Mouse (Mus musculus) forebrain, embryonic 15.5 days (tissue): Measurements from ENCODE around the gene Foxp2. TPM values are rescaled to one million over a fixed set of nuclear protein-coding genes. Genes with fewer than 3 reads are reported as not detected.

Experiments
- ATAC-seq: fragments of 200-750 bp; cut with Nextera tagmentation; replicated peaks from 2 replicates; pipeline ENCODE4 v1.8.0; 2017; ENCODE audit warnings: mild to moderate bottlenecking, moderate TSS enrichment, moderate library complexity
- H3K27ac ChIP-seq: fragments of 300-500 bp; sonication (generic); replicated peaks from 2 replicates; pipeline ENCODE4 v1.5.1; 2015; ENCODE audit warnings: mild to moderate bottlenecking, inconsistent platforms
- H3K27me3 ChIP-seq: fragments of 300-500 bp; sonication (generic); 2 replicates; pipeline ENCODE4 v1.6.1; 2015; ENCODE audit warnings: inconsistent platforms
- H3K36me3 ChIP-seq: fragments of 300-500 bp; sonication (generic); 2 replicates; pipeline ENCODE4 v1.6.1; 2015; ENCODE audit warnings: mild to moderate bottlenecking, inconsistent platforms
- H3K4me1 ChIP-seq: fragments of 300-500 bp; sonication (generic); 2 replicates; pipeline ENCODE4 v1.6.1; 2015; ENCODE audit warnings: inconsistent platforms
- H3K4me2 ChIP-seq: fragments of 300-500 bp; sonication (generic); replicated peaks from 2 replicates; pipeline ENCODE4 v1.6.1; 2015; ENCODE audit warnings: mild to moderate bottlenecking, inconsistent platforms
- H3K4me3 ChIP-seq: fragments of 300-500 bp; sonication (generic); 2 replicates; pipeline ENCODE4 v1.5.1; 2015; ENCODE audit warnings: mild to moderate bottlenecking, inconsistent platforms
- H3K9ac ChIP-seq: fragments of 300-500 bp; sonication (generic); replicated peaks from 2 replicates; pipeline ENCODE4 v1.6.1; 2015; ENCODE audit warnings: mild to moderate bottlenecking, inconsistent platforms
- H3K9me3 ChIP-seq: fragments of 300-500 bp; sonication (generic); 2 replicates; pipeline ENCODE4 v1.6.1; 2016; ENCODE audit warnings: inconsistent platforms
- WGBS: fragments of 180-500 bp; shearing (Covaris S2); methylation state at CpG from one replicate; pipeline ENCODE4 v1.1.7; 2015; ENCODE audit warnings: mixed read lengths; 5-methylcytosine and 5-hydroxymethylcytosine counted together
- polyA plus RNA-seq: library from polyadenylated mRNA; unstranded; fragments of >200 nt; fragmentation: Nextera tagmentation; extraction: Ambion mirVana; gene quantifications from 2 replicates; pipeline ENCODE4 v1.2.1, GENCODE M21; 2015

Foxp2 gene
- polyA plus RNA-seq, result 38.4 and 43.4 TPM in 2 replicates

DNA sequence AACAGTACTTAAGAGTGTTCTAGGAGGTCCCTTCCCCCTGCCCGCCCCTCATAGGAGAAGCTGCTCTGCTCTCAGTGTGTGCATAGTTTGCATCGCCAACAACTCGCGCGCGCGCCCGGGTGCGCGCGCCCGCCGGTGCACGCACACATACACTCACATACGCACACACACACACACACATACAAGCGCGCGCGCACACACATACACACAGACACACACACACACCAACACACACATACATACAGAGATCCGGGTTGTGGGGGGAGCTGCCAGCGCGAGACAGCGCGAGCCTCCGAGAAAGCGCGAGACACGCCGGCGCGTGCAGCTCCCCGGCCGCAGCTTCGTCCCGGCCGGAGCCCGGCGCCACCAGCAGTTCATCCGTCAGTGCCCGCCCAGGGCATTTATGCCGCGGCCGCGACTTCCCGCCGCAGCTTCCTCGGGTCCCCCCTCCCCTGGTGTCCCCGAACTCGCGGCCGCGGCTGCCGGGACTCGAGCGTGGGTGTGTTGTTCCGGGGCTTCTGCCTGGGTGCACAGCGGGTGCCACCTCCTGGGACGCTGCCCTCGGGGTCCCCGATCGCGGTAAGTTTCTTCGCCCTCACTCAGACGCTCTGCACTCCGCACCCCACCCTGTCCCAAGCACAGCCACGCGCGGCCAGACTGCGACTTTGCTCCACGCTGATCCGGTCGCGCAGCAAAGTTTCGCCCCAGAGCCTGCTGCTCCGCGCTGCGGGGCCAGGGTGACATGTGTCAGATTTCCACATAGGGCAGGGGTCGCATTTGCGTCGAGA is at the start of gene Foxp2:
Foxp2 (plus strand) TSS at position 167 of the 788 bp plus-strand sequence.
- under 1% methylated on average over 80 of the region's 80 CpGs for WGBS
- H3K27ac ChIP-seq, result peak within 1 kb of the TSS; percentile 84
- H3K36me3 ChIP-seq, result no peaks in the 10 kb centered on the region
- peak; percentile 84 for ATAC-seq
- H3K4me1 ChIP-seq, result peaks cover 40% of the 10 kb centered on the region
- no peaks in the 10 kb centered on the region for H3K9me3 ChIP-seq
- H3K9ac ChIP-seq, result peak within 1 kb of the TSS; percentile 78
- no peaks in the 10 kb centered on the region for H3K27me3 ChIP-seq
- H3K4me3 ChIP-seq, result peak within 1 kb of the TSS; percentile 82
- H3K4me2 ChIP-seq, result peak within 1 kb of the TSS; percentile 93

DNA sequence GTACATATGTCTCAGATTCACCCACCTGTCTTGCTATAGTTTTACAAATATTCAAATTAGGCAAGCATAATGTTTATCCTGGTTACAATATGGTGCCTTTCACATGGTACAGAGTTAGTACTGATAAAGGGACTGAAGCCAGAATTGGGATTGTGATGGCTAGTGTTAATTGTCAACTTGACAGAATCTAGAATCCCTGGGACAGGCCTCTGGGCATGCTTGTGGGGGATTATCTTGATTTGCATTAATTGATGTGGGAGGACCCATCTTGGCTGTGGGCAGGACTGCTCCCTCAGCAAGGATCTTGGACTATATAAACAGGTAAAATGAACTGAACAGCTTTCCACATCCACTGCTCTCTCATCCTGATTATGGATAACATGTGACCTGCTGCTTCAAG is 15.9 kb upstream of the Foxp2 start:
- Histone ChIP-seq H3K36me3 (no peaks in the 10 kb centered on the region), H3K4me3 (no peak overlapping the region), H3K9ac (no peak overlapping the region), H3K9me3 (no peaks in the 10 kb centered on the region), H3K4me1 (no peaks in the 10 kb centered on the region), H3K4me2 (no peak overlapping the region), H3K27ac (no peak overlapping the region), H3K27me3 (no peaks in the 10 kb centered on the region)
- ATAC-seq, result peak; percentile 85

DNA sequence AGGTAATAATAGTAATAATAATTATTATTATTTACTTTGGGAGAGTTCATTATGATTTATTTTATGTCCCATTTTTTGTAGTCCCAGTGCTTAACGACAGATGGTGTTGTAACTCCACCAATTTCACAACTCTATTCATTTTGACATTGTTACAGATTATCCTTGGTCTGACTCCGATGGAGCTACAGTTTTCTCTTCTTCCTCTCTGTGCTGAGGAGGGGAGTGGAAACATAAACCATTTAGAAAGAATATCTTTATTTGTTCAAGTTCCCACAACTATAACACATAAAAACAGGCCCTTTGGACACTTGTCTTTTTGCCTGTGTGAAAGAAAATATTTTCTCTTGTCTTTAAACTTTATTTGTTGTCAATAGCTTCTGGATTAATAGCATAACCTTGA is 4.1 kb upstream of the Foxp2 start:
- Histone ChIP-seq H3K4me1 (peaks cover 33% of the 10 kb centered on the region), H3K36me3 (no peaks in the 10 kb centered on the region), H3K9ac (no peak overlapping the region), H3K4me3 (no peak overlapping the region), H3K4me2 (no peak overlapping the region), H3K27me3 (peaks cover 3% of the 10 kb centered on the region; the same call in 1 of the 2 replicates), H3K27ac (no peak overlapping the region), H3K9me3 (no peaks in the 10 kb centered on the region)
- no peak for ATAC-seq
- 5% methylated on average over 2 of the region's 2 CpGs for WGBS

DNA sequence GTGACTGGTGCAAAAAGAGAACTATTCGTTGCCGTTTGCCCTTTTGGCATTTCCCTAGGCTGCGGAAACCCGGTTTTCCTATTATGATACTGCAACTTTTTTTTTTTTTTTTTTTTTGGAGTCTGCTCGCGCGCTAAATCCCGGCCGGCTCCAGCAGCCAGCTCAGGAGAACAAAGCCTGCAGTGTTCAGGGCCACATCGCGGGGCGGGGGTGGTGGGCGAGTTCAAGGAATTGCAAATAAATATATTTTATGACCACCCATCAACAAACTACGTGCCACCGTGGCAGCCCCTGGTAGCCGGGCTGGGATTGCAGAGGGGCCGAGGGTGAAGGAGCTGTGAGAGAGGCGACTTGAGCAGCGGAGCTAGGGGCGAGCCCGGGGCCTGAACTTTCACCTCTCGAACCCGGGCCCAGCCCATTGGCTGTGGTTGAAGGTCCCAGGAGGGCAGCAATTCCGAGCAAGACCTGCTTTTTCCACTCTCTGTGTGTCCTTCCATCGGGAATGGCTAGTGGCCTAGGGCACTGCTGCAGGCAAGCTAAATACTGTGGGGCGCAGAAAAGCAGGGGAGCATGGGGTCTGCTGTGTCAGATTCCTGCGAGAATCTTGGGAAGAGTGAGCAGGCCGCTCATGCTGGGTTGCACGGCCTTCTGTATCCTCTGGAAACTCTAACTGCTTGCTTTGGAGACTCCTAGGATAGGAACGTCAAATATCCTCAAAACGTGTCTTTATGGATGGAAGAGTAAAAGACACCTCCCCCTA is 2.9 kb upstream of the Foxp2 start:
- peak overlapping the region; percentile 33 for H3K4me3 ChIP-seq
- no peak for ATAC-seq
- no peaks in the 10 kb centered on the region for H3K36me3 ChIP-seq
- H3K4me2 ChIP-seq, result peak overlapping the region; percentile 93
- no peak overlapping the region for H3K27ac ChIP-seq
- H3K9me3 ChIP-seq, result no peaks in the 10 kb centered on the region
- peak overlapping the region; percentile 48 for H3K9ac ChIP-seq
- H3K4me1 ChIP-seq, result peaks cover 40% of the 10 kb centered on the region
- whole genome bisulfite sequencing, result 6% methylated on average over 31 of the region's 31 CpGs
- peaks cover 3% of the 10 kb centered on the region; the same call in 1 of the 2 replicates for H3K27me3 ChIP-seq

DNA sequence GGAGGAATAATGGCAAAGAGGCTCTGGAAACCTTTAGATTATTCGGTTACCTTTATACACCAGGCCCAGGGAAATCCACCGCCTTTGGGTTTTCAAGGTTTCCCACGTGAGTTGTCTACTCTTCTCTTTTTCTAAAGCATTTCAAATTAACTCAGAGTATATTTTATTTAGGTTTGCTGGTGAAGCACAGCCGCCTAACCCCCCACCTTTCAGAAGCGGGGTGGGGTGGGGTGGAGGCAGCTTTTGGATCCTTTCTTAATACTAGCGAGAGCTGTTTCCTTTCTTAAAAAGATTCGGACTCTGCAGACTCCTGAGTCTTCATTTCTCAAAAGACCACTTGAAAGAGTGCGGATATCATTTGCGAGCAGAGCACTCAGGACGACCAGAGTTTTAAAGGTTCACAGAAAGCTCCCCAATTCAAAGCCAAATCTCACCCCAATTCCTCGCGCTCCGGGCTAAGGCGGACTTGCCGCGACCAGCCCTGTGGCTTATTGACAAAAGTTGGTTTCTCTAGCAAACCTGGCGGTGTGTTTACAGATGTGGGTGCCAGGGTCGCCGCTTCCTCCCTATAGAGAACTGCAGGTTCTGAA is 2.0 kb upstream of the Foxp2 start:
- Histone ChIP-seq H3K36me3 (no peaks in the 10 kb centered on the region), H3K27me3 (peaks cover 3% of the 10 kb centered on the region; the same call in 1 of the 2 replicates), H3K9me3 (no peaks in the 10 kb centered on the region), H3K9ac (0 out of 2 replicates have a peak overlapping the region, but pooled peaks have one; percentile 22), H3K27ac (no peak overlapping the region), H3K4me1 (peaks cover 40% of the 10 kb centered on the region), H3K4me2 (peak overlapping the region; percentile 93), H3K4me3 (no peak overlapping the region; the same call in 1 of the 2 replicates)
- ATAC-seq, result no peak
- 10% methylated on average over 19 of the region's 19 CpGs for WGBS

DNA sequence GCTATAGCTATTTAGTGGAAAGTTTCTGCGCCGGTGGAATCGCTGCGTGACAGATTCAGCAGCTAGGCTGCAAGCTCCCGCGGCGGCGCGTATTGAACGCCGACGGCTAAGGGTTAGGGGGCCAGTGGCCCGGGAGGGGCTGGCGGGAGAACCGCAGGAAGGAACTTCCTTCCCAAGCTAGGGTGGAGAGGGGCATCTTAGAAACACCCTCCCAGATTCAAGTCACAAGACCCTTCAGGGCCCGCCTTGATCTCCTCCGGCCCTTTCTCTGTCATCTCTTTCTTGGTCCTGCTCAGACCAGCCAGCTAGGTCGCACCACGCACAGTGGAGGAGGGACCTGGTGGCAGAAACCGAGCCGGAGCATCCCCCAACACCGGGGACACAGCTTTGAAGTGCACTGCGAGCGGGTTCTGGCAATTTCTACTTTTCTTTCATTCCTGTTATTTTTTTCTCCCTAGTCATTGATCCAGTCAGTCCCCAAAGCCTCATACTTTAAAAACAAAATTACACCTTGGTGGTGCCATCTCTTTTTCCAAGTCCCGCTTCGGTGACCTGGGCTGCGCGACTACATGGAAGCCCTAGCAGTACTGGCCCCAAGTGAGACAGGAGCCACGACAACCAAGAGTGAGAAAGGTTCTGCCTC is 1.1 kb upstream of the Foxp2 start:
- H3K27ac ChIP-seq, result peak overlapping the region; percentile 84
- no peaks in the 10 kb centered on the region for H3K36me3 ChIP-seq
- WGBS, result 2% methylated on average over 29 of the region's 29 CpGs
- no peaks in the 10 kb centered on the region for H3K9me3 ChIP-seq
- H3K4me3 ChIP-seq, result peak overlapping the region; percentile 82
- peak overlapping the region; percentile 93 for H3K4me2 ChIP-seq
- H3K9ac ChIP-seq, result peak overlapping the region; percentile 78
- peaks cover 40% of the 10 kb centered on the region for H3K4me1 ChIP-seq
- H3K27me3 ChIP-seq, result no peaks in the 10 kb centered on the region; the same call in 1 of the 2 replicates
- ATAC-seq, result peak; percentile 31

DNA sequence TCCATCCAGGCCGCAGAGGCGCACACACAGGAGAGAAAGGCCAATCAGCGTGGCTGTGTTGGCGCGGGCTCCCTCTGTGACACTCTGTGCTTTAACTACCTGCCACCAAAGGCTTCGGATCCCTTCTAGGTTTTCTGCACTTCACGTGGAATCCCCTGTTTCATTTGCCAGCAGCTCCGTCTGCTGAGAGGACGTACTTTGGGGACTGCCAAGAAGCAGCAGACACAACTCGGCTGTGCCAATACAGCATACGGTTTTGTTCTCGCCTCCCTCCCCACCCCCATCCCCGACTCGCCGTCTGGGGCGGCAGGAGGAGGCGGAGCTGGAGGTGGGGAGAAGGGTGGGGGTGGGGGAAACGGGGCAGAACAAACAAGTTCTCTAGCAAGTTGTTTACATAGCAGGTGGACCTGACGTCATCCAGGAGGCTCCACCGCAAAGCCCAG is 549 bp upstream of the Foxp2 start:
- peak; percentile 93 for ATAC-seq
- WGBS, result under 1% methylated on average over 20 of the region's 20 CpGs
- H3K4me3 ChIP-seq, result peak overlapping the region; percentile 82
- H3K9me3 ChIP-seq, result no peaks in the 10 kb centered on the region
- no peaks in the 10 kb centered on the region for H3K27me3 ChIP-seq
- no peaks in the 10 kb centered on the region for H3K36me3 ChIP-seq
- peak overlapping the region; percentile 93 for H3K4me2 ChIP-seq
- peak overlapping the region; percentile 84 for H3K27ac ChIP-seq
- H3K4me1 ChIP-seq, result peaks cover 40% of the 10 kb centered on the region
- peak overlapping the region; percentile 78 for H3K9ac ChIP-seq

DNA sequence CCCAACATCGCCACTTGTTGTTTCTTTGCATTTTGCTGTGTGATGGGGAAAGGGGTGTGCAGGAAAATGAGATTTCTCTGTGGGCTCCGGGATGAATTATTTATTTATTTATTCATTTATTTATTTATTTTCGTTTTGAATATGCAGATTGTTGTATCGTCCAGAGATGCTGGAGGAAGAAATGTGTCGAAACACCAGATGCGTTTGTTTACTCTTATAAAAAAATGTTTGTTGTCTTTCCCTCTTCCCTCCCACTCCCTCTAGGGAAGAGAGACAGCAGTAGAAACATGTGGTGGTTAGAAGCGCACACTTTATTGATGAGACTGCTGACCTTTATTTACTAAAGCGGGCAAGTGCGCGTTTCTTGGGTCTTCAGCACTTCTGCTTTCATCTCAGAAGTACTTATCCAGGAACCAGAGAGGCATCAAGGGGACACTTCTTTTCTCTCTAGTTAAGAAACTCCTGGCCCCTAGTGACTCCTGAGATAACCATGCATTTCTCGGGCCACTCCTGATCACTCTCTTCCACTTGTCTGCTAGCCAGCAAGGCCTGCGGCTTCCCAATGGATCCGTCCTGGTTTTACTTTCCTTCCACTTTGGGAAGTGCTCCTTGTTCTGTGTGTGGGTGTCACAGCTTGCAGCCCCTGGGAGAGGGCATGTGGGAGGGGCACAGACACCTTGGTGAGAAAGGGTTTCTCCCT is 972 bp downstream of the Foxp2 start:
- Histone ChIP-seq H3K4me1 (peaks cover 40% of the 10 kb centered on the region), H3K4me2 (peak overlapping the region; percentile 93), H3K27me3 (no peaks in the 10 kb centered on the region), H3K36me3 (no peaks in the 10 kb centered on the region), H3K4me3 (peak overlapping the region; percentile 82), H3K27ac (peak overlapping the region; percentile 84), H3K9me3 (no peaks in the 10 kb centered on the region), H3K9ac (peak overlapping the region; percentile 78)
- no peak for ATAC-seq
- 4% methylated on average over 13 of the region's 13 CpGs for WGBS

DNA sequence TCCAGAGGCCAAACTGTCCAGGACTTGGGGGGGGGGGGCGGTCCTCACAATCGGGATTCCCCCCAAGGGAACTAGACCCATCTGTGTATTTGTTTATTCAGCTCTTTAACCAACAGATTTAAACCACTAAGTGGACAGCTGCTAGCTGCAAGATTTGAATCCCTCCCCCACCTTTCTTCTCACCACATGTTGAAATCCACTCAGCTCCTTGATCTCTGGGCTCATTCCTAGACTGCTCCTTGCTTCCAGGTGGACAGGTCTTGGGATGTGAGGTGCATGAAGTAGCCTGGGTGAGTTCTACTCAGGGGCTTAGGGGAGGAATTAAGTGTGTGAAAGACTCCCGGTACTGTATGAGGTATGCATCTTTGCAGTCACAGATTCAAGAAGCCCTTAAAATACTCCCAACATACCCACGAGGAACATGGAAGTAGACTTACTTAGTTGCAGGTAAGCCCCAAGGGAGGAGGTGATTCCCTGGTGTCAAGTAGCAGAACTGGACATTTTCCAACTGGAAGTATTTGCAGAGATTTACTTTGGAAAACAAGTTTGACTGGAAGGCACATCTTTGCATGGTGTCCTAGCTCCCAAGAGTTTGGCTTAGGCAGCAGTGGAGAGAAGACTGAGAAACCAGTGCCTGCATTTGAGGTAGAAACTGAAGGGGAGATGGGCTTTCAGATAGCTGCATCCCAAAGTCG is 2.3 kb downstream of the Foxp2 start:
- no peaks in the 10 kb centered on the region for H3K9me3 ChIP-seq
- H3K36me3 ChIP-seq, result no peaks in the 10 kb centered on the region
- H3K27ac ChIP-seq, result no peak overlapping the region
- H3K4me1 ChIP-seq, result peaks cover 30% of the 10 kb centered on the region
- 0 out of 2 replicates have a peak overlapping the region, but pooled peaks have one; percentile 21 for H3K9ac ChIP-seq
- 52% methylated on average over 5 of the region's 5 CpGs for WGBS
- peak overlapping the region; percentile 82 for H3K4me3 ChIP-seq
- peak overlapping the region; percentile 93 for H3K4me2 ChIP-seq
- ATAC-seq, result no peak
- H3K27me3 ChIP-seq, result no peaks in the 10 kb centered on the region

DNA sequence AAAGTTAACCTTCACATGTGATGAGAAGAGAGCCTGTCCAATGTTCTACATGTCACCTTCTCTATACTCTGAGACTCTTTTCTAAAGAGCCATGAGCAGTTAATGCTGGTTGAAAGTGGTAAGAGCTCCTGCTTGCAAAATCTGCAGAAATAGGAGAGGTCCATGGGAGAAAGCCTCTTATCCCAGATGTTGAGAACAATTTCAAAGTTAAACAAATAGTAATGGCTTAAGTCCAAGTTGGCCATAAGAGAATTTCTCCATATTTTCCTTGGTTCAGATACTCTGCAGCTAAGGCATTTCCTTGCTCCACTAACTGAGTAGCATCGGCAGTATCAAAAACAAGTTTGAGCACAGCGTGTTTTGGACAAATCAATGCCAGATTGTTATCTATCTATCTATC is 13.9 kb downstream of the Foxp2 start:
- Histone ChIP-seq H3K4me1 (no peaks in the 10 kb centered on the region), H3K9me3 (no peaks in the 10 kb centered on the region)
- ATAC-seq, result no peak

DNA sequence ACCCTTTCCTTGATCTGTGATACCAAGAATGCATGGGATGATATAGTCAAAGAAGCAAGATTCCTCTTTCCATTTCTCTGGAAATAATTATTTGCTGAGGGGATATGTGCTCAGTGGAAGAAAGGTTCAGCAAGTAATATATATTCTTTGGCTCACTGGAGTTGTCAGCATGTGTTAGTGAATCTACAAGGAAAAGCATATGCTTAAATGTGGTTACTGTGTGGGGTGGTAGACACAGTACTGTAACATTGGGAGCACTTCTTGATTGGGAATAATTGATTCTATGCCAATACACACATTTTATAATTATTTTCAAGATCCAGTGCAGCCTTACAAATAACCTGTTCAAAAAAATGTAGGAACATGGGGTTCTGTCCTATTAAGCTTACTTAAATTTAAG is 21.6 kb downstream of the Foxp2 start:
- H3K9ac ChIP-seq, result no peak overlapping the region
- H3K36me3 ChIP-seq, result no peaks in the 10 kb centered on the region
- no peaks in the 10 kb centered on the region for H3K9me3 ChIP-seq
- no peak overlapping the region for H3K4me3 ChIP-seq
- H3K4me1 ChIP-seq, result no peaks in the 10 kb centered on the region
- no peak overlapping the region for H3K27ac ChIP-seq
- no peaks in the 10 kb centered on the region for H3K27me3 ChIP-seq
- H3K4me2 ChIP-seq, result no peak overlapping the region
- peak; percentile 43; the same call in 1 of the 2 replicates for ATAC-seq

More for the DNA sequence above, 13.9 kb downstream of the Foxp2 start:
- H3K4me3 ChIP-seq, result no peak overlapping the region
- no peak overlapping the region for H3K9ac ChIP-seq
- H3K4me2 ChIP-seq, result no peak overlapping the region
- H3K27me3 ChIP-seq, result no peaks in the 10 kb centered on the region
- 100% methylated on average over 2 of the region's 2 CpGs for WGBS
- no peak overlapping the region for H3K27ac ChIP-seq
- H3K36me3 ChIP-seq, result no peaks in the 10 kb centered on the region
